Mouse (Mus musculus) lung, postnatal 0 days (tissue): ENCODE data around the gene Xpo4.

Experiments
- CTCF ChIP-seq: IDR thresholded peaks from 2 replicates; pipeline ENCODE4 v1.5.1; 2016; ENCODE audit warnings: antibody characterized with exemption, mild to moderate bottlenecking
- EP300 ChIP-seq: IDR thresholded peaks from 2 replicates; pipeline ENCODE4 v1.6.1; 2016; ENCODE audit warnings: antibody characterized with exemption, mild to moderate bottlenecking, control low read depth

- TF ChIP-seq CTCF (no peak), EP300 (no peak)
Observed at GRCm38 (mm10) chr14:57679523-57679922, 14.3 kb upstream of the Xpo4 start.
